Mouse (Mus musculus): Measurements from ENCODE around the gene Snd1. TPM values are rescaled to one million over a fixed set of nuclear protein-coding genes. Genes with fewer than 3 reads are reported as not detected.

The Snd1 gene
- total and polyA plus RNA-seq, 3 experiments = 97.4 to 153 (median 109) TPM

DNA sequence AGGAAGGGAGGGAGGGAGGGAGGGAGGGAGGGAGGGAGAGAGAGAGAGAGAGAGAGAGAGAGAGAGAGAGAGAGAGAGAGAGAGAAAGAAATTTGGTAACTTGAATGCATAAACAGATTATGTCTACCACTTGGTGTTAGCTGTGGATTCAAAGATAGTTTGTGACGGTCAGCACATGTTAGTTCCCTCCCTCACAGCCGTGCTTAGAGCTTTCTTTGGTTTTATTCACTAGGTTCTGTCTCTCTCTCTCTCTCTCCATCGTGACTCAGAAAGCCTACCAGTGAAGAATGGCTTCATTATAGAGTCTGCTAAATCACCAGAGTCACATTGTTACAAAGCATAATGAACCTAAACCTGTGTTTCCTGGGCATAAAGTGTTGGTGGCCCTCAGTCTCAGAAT, 210.1 kb downstream of the Snd1 start:
- H3K4me1 ChIP-seq (ENCODE audit: insufficient read depth, low read depth, low read length) = no peaks in the 10 kb centered on the region
- no peak overlapping the region for H3K4me3 ChIP-seq (ENCODE audit: low read depth, low read length)
- peaks cover 52% of the 10 kb centered on the region for H3K36me3 ChIP-seq (replicated peaks)
- H3K9me3 ChIP-seq (replicated peaks) = no peaks in the 10 kb centered on the region
- DNase-seq (ENCODE audit: low spot score) (no peak), ATAC-seq (ENCODE audit: extremely low read depth, insufficient number of reproducible peaks, low FRiP score, poor library complexity, severe bottlenecking) (no peak)
- H3K27me3 ChIP-seq (ENCODE audit: insufficient read depth, low read length) = no peaks in the 10 kb centered on the region
- TF ChIP-seq CTCF (IDR thresholded peaks at IDR 0.05; ENCODE audit: low read depth, low read length) (no peak), GATA1 (IDR thresholded peaks at IDR 0.05; ENCODE audit: borderline replicate concordance, low read length) (no peak), GATA2 (IDR thresholded peaks at IDR 0.05; ENCODE audit: borderline replicate concordance, low read depth, low read length) (no peak), POLR2AphosphoS5 (IDR thresholded peaks at IDR 0.05; ENCODE audit: insufficient replicate concordance, low read depth, low read length) (no peak), TAL1 (conservative IDR thresholded peaks at IDR 0.05; ENCODE audit: low read depth, low read length) (no peak)

DNA sequence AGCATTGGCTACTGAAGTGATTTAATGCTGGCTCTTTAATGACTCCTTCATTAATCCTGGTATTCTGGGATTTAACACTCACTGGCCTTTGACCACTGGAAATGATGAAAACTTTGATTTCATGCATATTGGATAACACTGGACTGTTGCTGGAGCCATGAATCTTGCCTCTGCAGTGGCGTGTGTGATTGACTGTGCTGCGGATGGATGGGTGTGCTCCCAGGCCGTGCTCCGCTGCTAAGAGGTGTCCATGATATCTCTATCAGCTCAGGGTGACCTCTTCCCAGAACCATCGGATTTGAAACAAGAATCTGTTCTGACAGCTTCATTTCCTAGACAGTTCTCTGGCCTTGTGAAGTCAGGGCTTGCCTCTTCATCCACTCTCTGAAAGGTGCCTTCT, 210.8 kb downstream of the Snd1 start:
- Histone ChIP-seq H3K4me1 (ENCODE audit: insufficient read depth, low read depth, low read length) (no peaks in the 10 kb centered on the region), H3K27me3 (ENCODE audit: insufficient read depth, low read length) (no peaks in the 10 kb centered on the region), H3K9me3 (replicated peaks) (no peaks in the 10 kb centered on the region), H3K4me3 (ENCODE audit: low read depth, low read length) (no peak overlapping the region), H3K36me3 (replicated peaks) (peaks cover 52% of the 10 kb centered on the region)
- DNase-seq (ENCODE audit: low spot score) = no peak
- ATAC-seq (ENCODE audit: extremely low read depth, insufficient number of reproducible peaks, low FRiP score, poor library complexity, severe bottlenecking) = no peak
- TF ChIP-seq POLR2AphosphoS5 (IDR thresholded peaks at IDR 0.05; ENCODE audit: insufficient replicate concordance, low read depth, low read length) = no peak
- no peak for TF ChIP-seq CTCF (IDR thresholded peaks at IDR 0.05; ENCODE audit: low read depth, low read length)
- TF ChIP-seq GATA2 (IDR thresholded peaks at IDR 0.05; ENCODE audit: borderline replicate concordance, low read depth, low read length) = no peak
- no peak for TF ChIP-seq TAL1 (conservative IDR thresholded peaks at IDR 0.05; ENCODE audit: low read depth, low read length)
- no peak for TF ChIP-seq GATA1 (IDR thresholded peaks at IDR 0.05; ENCODE audit: borderline replicate concordance, low read length)

DNA sequence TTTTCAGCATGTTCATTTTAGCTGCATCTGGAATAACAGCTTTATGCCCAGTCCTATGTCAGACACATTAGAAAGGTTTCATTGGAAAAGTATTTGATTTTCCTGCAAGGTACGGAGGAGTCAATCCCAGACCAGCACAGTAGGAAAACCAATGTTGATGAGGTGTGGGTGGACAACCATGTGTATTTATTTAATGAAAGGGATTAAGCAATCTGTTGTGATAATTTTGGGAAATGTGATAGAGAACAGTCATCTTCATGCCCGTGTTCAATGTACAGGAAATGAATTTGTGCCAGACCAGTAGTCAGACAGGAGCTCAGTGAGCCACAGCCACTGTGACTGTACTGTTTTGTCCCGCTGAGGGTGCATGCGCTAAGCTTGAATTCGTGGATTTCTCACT, 212.8 kb downstream of the Snd1 start:
- Histone ChIP-seq H3K27me3 (ENCODE audit: insufficient read depth, low read length) (no peaks in the 10 kb centered on the region), H3K4me3 (ENCODE audit: low read depth, low read length) (no peak overlapping the region), H3K36me3 (replicated peaks) (peaks cover 44% of the 10 kb centered on the region), H3K9me3 (replicated peaks) (no peaks in the 10 kb centered on the region), H3K4me1 (ENCODE audit: insufficient read depth, low read depth, low read length) (no peaks in the 10 kb centered on the region)
- ATAC-seq (ENCODE audit: extremely low read depth, insufficient number of reproducible peaks, low FRiP score, poor library complexity, severe bottlenecking) = no peak
- TF ChIP-seq GATA1 (IDR thresholded peaks at IDR 0.05; ENCODE audit: borderline replicate concordance, low read length) (no peak), CTCF (IDR thresholded peaks at IDR 0.05; ENCODE audit: low read depth, low read length) (no peak), TAL1 (conservative IDR thresholded peaks at IDR 0.05; ENCODE audit: low read depth, low read length) (no peak), GATA2 (IDR thresholded peaks at IDR 0.05; ENCODE audit: borderline replicate concordance, low read depth, low read length) (no peak), POLR2AphosphoS5 (IDR thresholded peaks at IDR 0.05; ENCODE audit: insufficient replicate concordance, low read depth, low read length) (no peak)
- no peak for DNase-seq (ENCODE audit: low spot score)

DNA sequence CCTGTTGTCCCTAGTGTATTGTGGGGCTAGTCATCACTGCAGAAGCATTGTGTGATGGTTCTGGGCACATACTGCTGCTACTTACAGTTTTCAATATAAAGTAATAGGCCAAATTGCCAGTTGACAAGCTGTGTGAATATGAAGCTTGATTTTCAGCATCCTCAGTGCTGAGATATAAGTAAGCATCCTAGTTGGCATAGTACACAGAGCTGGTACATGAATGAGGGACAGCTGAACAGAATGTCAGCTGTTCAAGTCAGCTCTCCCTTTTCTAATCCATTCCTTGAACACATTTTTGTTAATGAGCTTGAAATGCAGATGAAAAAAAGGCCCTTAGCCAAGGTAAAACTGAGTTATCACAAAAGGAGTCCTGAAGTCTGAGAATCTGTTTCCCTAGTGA, 217.7 kb downstream of the Snd1 start:
- DNase-seq (ENCODE audit: low spot score) (no peak), ATAC-seq (ENCODE audit: extremely low read depth, insufficient number of reproducible peaks, low FRiP score, poor library complexity, severe bottlenecking) (no peak)
- TF ChIP-seq TAL1 (conservative IDR thresholded peaks at IDR 0.05; ENCODE audit: low read depth, low read length) (no peak), CTCF (IDR thresholded peaks at IDR 0.05; ENCODE audit: low read depth, low read length) (no peak), GATA1 (IDR thresholded peaks at IDR 0.05; ENCODE audit: borderline replicate concordance, low read length) (no peak), POLR2AphosphoS5 (IDR thresholded peaks at IDR 0.05; ENCODE audit: insufficient replicate concordance, low read depth, low read length) (no peak), GATA2 (IDR thresholded peaks at IDR 0.05; ENCODE audit: borderline replicate concordance, low read depth, low read length) (no peak)
- no peaks in the 10 kb centered on the region for H3K9me3 ChIP-seq (replicated peaks)
- H3K27me3 ChIP-seq (ENCODE audit: insufficient read depth, low read length) = no peaks in the 10 kb centered on the region
- H3K4me3 ChIP-seq (ENCODE audit: low read depth, low read length) = no peak overlapping the region
- peaks cover 2% of the 10 kb centered on the region; the same call in 1 of the 2 replicates for H3K4me1 ChIP-seq (ENCODE audit: insufficient read depth, low read depth, low read length)
- peaks cover 57% of the 10 kb centered on the region for H3K36me3 ChIP-seq (replicated peaks)

DNA sequence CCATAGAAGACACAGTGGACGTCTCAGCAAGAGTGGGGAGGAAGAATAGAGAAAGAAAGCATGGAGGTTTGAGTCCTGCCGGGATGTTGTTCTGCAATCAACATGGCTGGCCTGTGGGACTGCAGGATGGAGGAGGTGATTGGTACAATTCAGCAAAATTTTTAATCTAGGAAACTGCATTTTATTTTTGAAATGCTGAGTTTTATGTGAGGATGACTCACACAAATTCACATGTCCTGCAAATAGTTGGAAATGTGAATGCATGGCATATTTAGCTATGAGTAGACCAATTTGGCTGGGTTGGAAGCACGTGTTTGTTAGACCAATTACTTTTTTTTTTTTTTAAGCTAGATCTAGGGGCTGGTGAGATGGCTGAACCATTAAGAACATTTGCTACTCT, 222.3 kb downstream of the Snd1 start:
- Histone ChIP-seq H3K4me3 (ENCODE audit: low read depth, low read length) (no peak overlapping the region), H3K4me1 (ENCODE audit: insufficient read depth, low read depth, low read length) (peaks cover 2% of the 10 kb centered on the region; the same call in 1 of the 2 replicates), H3K27me3 (ENCODE audit: insufficient read depth, low read length) (no peaks in the 10 kb centered on the region), H3K9me3 (replicated peaks) (no peaks in the 10 kb centered on the region), H3K36me3 (replicated peaks) (peaks cover 74% of the 10 kb centered on the region)
- TF ChIP-seq TAL1 (conservative IDR thresholded peaks at IDR 0.05; ENCODE audit: low read depth, low read length) (no peak), GATA1 (IDR thresholded peaks at IDR 0.05; ENCODE audit: borderline replicate concordance, low read length) (no peak), GATA2 (IDR thresholded peaks at IDR 0.05; ENCODE audit: borderline replicate concordance, low read depth, low read length) (no peak)
- ATAC-seq (ENCODE audit: extremely low read depth, insufficient number of reproducible peaks, low FRiP score, poor library complexity, severe bottlenecking) (no peak), DNase-seq (ENCODE audit: low spot score) (no peak)

DNA sequence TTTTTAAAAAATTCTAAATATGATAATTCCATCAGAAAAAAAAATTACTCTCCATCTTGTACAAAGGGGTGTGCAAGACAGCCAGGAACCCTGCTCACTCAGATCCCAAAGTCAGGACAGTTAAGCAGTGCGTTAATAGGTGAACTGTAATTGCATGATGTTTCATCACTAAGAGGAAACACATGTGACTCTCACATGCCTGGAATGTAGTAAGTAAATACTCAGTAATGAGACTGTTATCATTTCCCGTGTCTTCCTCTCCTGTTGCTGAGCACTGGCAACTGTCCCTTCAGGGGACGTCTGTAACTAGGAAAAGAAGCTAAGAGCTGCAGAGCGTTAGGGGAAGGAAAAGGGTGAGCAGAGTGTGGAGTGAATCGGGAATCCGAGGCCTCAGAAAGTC, 229.7 kb downstream of the Snd1 start:
- peaks cover 67% of the 10 kb centered on the region for H3K36me3 ChIP-seq (replicated peaks)

More for the DNA sequence above, 229.7 kb downstream of the Snd1 start:
- TF ChIP-seq CTCF (IDR thresholded peaks at IDR 0.05; ENCODE audit: low read depth, low read length) (no peak), GATA2 (IDR thresholded peaks at IDR 0.05; ENCODE audit: borderline replicate concordance, low read depth, low read length) (no peak), TAL1 (conservative IDR thresholded peaks at IDR 0.05; ENCODE audit: low read depth, low read length) (no peak), GATA1 (IDR thresholded peaks at IDR 0.05; ENCODE audit: borderline replicate concordance, low read length) (no peak), POLR2AphosphoS5 (IDR thresholded peaks at IDR 0.05; ENCODE audit: insufficient replicate concordance, low read depth, low read length) (no peak)
- DNase-seq (ENCODE audit: low spot score) (no peak), ATAC-seq (ENCODE audit: extremely low read depth, insufficient number of reproducible peaks, low FRiP score, poor library complexity, severe bottlenecking) (no peak)
- no peaks in the 10 kb centered on the region for H3K9me3 ChIP-seq (replicated peaks)
- H3K4me3 ChIP-seq (ENCODE audit: low read depth, low read length) = no peak overlapping the region
- H3K27me3 ChIP-seq (ENCODE audit: insufficient read depth, low read length) = no peaks in the 10 kb centered on the region
- peaks cover 9% of the 10 kb centered on the region for H3K4me1 ChIP-seq (ENCODE audit: insufficient read depth, low read depth, low read length)

All from G1E (cell line).